8 mouse cellular contexts compared by ENCODE assay signal in the genomic region with DNA sequence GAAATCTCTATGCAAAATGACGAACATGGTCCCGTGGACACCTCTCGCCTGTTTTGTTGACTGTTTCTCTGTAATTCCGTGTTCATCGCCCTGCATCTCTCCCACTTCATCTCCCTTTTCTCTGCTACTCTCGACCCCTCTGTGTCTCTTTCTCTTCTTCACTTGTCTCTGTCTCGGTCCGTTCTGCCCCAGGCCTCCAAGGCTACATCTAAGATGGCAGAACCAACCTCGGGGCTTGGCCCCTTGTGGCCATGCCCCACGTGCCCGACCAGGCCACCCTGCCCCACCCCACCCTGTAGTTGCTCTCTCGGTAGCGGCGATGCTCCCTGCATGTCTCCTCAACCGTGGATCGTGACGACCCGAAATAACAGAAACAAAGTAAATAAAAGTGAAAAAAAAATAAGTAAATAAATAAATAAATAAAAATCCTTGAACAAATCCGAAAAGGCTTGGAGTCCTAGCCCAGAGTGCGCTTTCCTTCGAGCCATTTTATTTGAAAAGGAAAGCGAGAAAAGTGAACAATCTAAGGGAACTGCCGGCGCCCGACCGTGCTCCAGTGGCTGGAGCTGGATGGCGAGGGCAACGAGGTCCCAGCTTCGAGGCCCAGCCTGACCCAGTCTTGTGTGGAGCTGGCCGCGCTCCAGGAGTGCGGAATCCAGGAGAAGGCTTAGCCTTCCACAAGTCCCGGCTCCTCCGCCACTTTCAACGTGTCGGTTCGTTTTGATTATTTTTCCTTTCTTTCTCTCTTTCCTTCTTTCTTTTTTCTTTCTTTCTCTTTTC.
DNase-seq lines count a peak whose midpoint lies in the region; ATAC-seq and TF ChIP-seq lines count a peak whose summit lies in the region.

No protein-coding gene starts in this region.

- H3K4me1 ChIP-seq in forebrain, postnatal 0 days (ENCODE audit: insufficient read depth): no peaks in the 10 kb centered on the region
- H3K4me1 ChIP-seq in kidney, adult 2 months (ENCODE audit: control insufficient read depth, insufficient read depth, low read length): peaks cover 4% of the 10 kb centered on the region
- peaks cover 16% of the 10 kb centered on the region for H3K4me1 ChIP-seq in midbrain, postnatal 0 days (ENCODE audit: insufficient read depth, low read length)

- peaks cover 56% of the 10 kb centered on the region for H3K27me3 ChIP-seq in forebrain, postnatal 0 days (ENCODE audit: insufficient read depth, low read length)
- H3K27me3 ChIP-seq in kidney, adult 2 months (replicated peaks; ENCODE audit: control insufficient read depth, insufficient read depth, low read length): no peaks in the 10 kb centered on the region
- peaks cover 62% of the 10 kb centered on the region for H3K27me3 ChIP-seq in midbrain, postnatal 0 days (ENCODE audit: insufficient read depth, low read length)

- no peaks in the 10 kb centered on the region for H3K9me3 ChIP-seq in forebrain, postnatal 0 days (ENCODE audit: low read length)
- H3K9me3 ChIP-seq in midbrain, postnatal 0 days (ENCODE audit: low read length): no peaks in the 10 kb centered on the region

- no peak for TF ChIP-seq POLR2A in kidney, adult 2 months (IDR thresholded peaks at IDR 0.05; ENCODE audit: low read depth, low read length)

- DNase-seq in ovary, adult 18-20 months (ENCODE audit: low spot score): peak; percentile 20
- no peak for DNase-seq in ovary, postnatal 10 days (ENCODE audit: low spot score)
- no peak for DNase-seq in forebrain, postnatal 0 days
- peak; percentile 73 for DNase-seq in kidney, adult 2 months
- DNase-seq in midbrain, postnatal 0 days (ENCODE audit: low spot score): no peak
- no peak for DNase-seq in right cerebral cortex, adult 18-20 months
- DNase-seq in spleen, postnatal 4 days (ENCODE audit: low spot score in 2 of 2): no peak
- DNase-seq in frontal cortex, postnatal 36 days (ENCODE audit: low spot score in 2 of 2): no peak

- H3K4me3 ChIP-seq in forebrain, postnatal 0 days (ENCODE audit: low read depth, low read length): peak overlapping the region; percentile 21
- H3K4me3 ChIP-seq in kidney, adult 2 months (ENCODE audit: insufficient read depth, low read depth, low read length): no peak overlapping the region
- no peak overlapping the region; the same call in 1 of the 2 replicates for H3K4me3 ChIP-seq in midbrain, postnatal 0 days (ENCODE audit: low read depth, low read length)

- peak overlapping the region; percentile 63 for H3K4me2 ChIP-seq in forebrain, postnatal 0 days (ENCODE audit: low read depth)
- H3K4me2 ChIP-seq in midbrain, postnatal 0 days (ENCODE audit: low read depth, low read length, poor library complexity, severe bottlenecking): peak overlapping the region; percentile 23

- no peak overlapping the region for H3K9ac ChIP-seq in forebrain, postnatal 0 days
- H3K9ac ChIP-seq in midbrain, postnatal 0 days (replicated peaks; ENCODE audit: low read length, poor library complexity, severe bottlenecking): no peak overlapping the region

- no peak overlapping the region for H3K27ac ChIP-seq in forebrain, postnatal 0 days (ENCODE audit: low read depth, low read length)
- H3K27ac ChIP-seq in kidney, adult 2 months (ENCODE audit: insufficient read depth, low read depth, low read length): no peak overlapping the region
- H3K27ac ChIP-seq in midbrain, postnatal 0 days (ENCODE audit: low read depth, low read length): no peak overlapping the region

- 2% methylated on average over 37 of the region's 37 CpGs for WGBS in forebrain, postnatal 0 days
- WGBS in kidney, adult 2 months: 15% methylated on average over 37 of the region's 37 CpGs
- WGBS in midbrain, postnatal 0 days: 2% methylated on average over 37 of the region's 37 CpGs

- no peaks in the 10 kb centered on the region for H3K36me3 ChIP-seq in forebrain, postnatal 0 days (ENCODE audit: insufficient read depth)
- H3K36me3 ChIP-seq in kidney, adult 2 months (ENCODE audit: control insufficient read depth, insufficient read depth, low read length): peaks cover 1% of the 10 kb centered on the region; the same call in 1 of the 2 replicates
- no peaks in the 10 kb centered on the region for H3K36me3 ChIP-seq in midbrain, postnatal 0 days (ENCODE audit: insufficient read depth, low read length)

- no peak for TF ChIP-seq CTCF in forebrain, postnatal 0 days (IDR thresholded peaks at IDR 0.05; ENCODE audit: low read depth)
- no peak for TF ChIP-seq CTCF in kidney, adult 2 months (conservative IDR thresholded peaks at IDR 0.05; ENCODE audit: insufficient read depth, insufficient read length, low read depth, low read length)
- TF ChIP-seq CTCF in midbrain, postnatal 0 days (IDR thresholded peaks at IDR 0.05): no peak

- no peak for ATAC-seq in forebrain, postnatal 0 days
- ATAC-seq in midbrain, postnatal 0 days (ENCODE audit: low FRiP score): no peak

Comparison
In these comparisons a context has a peak if more than half of its experiments do, and no peak if none do; other contexts are left out.
1. DNase-seq: peak in ovary, adult 18-20 months (single experiment) and kidney, adult 2 months (single experiment); none in ovary, postnatal 10 days (single experiment), forebrain, postnatal 0 days (single experiment), midbrain, postnatal 0 days (single experiment), right cerebral cortex, adult 18-20 months (single experiment), spleen, postnatal 4 days (0 of 2) and frontal cortex, postnatal 36 days (0 of 2).